Mouse (Mus musculus) neural tube, embryonic 15.5 days (tissue): ENCODE results near the gene 9230113P08Rik. TPM values are rescaled to one million over a fixed set of nuclear protein-coding genes. Genes with fewer than 3 reads are reported as not detected.
"Not testable (repeated sequence)": the region's sequence is repeated elsewhere in the genome, so short reads cannot be mapped to it uniquely, and the experiment has no call there.

ENCODE experiments used
- ATAC-seq: fragments of 200-750 bp; cut with Nextera tagmentation; 2 replicates; pipeline ENCODE4 v1.8.0; 2017; ENCODE audit warnings: mild to moderate bottlenecking, moderate TSS enrichment, moderate library complexity; ENCODE audit not compliant: low FRiP score
- H3K27ac ChIP-seq: fragments of 300-500 bp; sonication (generic); replicated peaks from 2 replicates; pipeline ENCODE4 v1.5.1; 2015; ENCODE audit warnings: mild to moderate bottlenecking, inconsistent platforms
- H3K27me3 ChIP-seq: fragments of 300-500 bp; sonication (generic); replicated peaks from 2 replicates; pipeline ENCODE4 v1.6.1; 2015; ENCODE audit warnings: inconsistent platforms
- H3K36me3 ChIP-seq: fragments of 300-500 bp; sonication (generic); 2 replicates; pipeline ENCODE4 v1.6.1; 2015; ENCODE audit warnings: inconsistent platforms
- H3K4me1 ChIP-seq: fragments of 300-500 bp; sonication (generic); 2 replicates; pipeline ENCODE4 v1.6.1; 2015; ENCODE audit warnings: inconsistent platforms
- H3K4me2 ChIP-seq: fragments of 300-500 bp; sonication (generic); 2 replicates; pipeline ENCODE4 v1.6.1; 2015; ENCODE audit warnings: inconsistent platforms, mild to moderate bottlenecking, moderate library complexity
- H3K4me3 ChIP-seq: fragments of 300-500 bp; sonication (generic); replicated peaks from 2 replicates; pipeline ENCODE4 v1.5.1; 2015; ENCODE audit warnings: mild to moderate bottlenecking, inconsistent platforms
- H3K9ac ChIP-seq: fragments of 300-500 bp; sonication (generic); replicated peaks from 2 replicates; pipeline ENCODE4 v1.6.1; 2015; ENCODE audit warnings: mild to moderate bottlenecking, inconsistent platforms
- H3K9me3 ChIP-seq: fragments of 300-500 bp; sonication (generic); replicated peaks from 2 replicates; pipeline ENCODE4 v1.6.1; 2016; ENCODE audit warnings: inconsistent platforms
- WGBS: fragments of 180-500 bp; shearing (Covaris S2); methylation state at CpG from one replicate; pipeline ENCODE4 v1.1.7; 2015; ENCODE audit warnings: mixed read lengths; 5-methylcytosine and 5-hydroxymethylcytosine counted together
- polyA plus RNA-seq: library from polyadenylated mRNA; unstranded; fragments of >200 nt; fragmentation: Nextera tagmentation; extraction: Ambion mirVana; gene quantifications from 2 replicates; pipeline ENCODE4 v1.2.1, GENCODE M21; 2015

9230113P08Rik gene
- not detected in 2 replicates for polyA plus RNA-seq

GRCm38 (mm10) chr9:35908123-35908522 is at the start of gene 9230113P08Rik:
TSS of gene 9230113P08Rik (plus strand) at chr9:35908423.
- H3K27me3 ChIP-seq, H3K27ac ChIP-seq, H3K4me3 ChIP-seq, H3K9ac ChIP-seq, H3K4me1 ChIP-seq, H3K36me3 ChIP-seq, H3K4me2 ChIP-seq, ATAC-seq: not testable (repeated sequence)
- H3K9me3 ChIP-seq, result peaks cover 11% of the 10 kb centered on the region; the same call in 1 of the 2 replicates

- H3K27ac ChIP-seq, H3K9ac ChIP-seq, H3K27me3 ChIP-seq, H3K4me3 ChIP-seq, H3K36me3 ChIP-seq, H3K9me3 ChIP-seq, H3K4me1 ChIP-seq, H3K4me2 ChIP-seq, ATAC-seq: not testable (repeated sequence)
- WGBS, result 85% methylated on average over 1 of the region's 1 CpGs
Measured at GRCm38 (mm10) chr9:35893112-35893511, 15.1 kb upstream of the 9230113P08Rik start.

GRCm38 (mm10) chr9:35904494-35904893 is 3.7 kb upstream of the 9230113P08Rik start:
- 0 out of 2 replicates have a peak, but pooled peaks cover 5% of the 10 kb centered on the region for H3K9me3 ChIP-seq
- no peak for ATAC-seq
- H3K27ac ChIP-seq, result no peak overlapping the region
- H3K4me3 ChIP-seq, result no peak overlapping the region
- H3K4me2 ChIP-seq, result no peak overlapping the region
- no peaks in the 10 kb centered on the region for H3K4me1 ChIP-seq
- H3K27me3 ChIP-seq, result no peaks in the 10 kb centered on the region
- whole genome bisulfite sequencing, result 70% methylated on average over 2 of the region's 2 CpGs
- no peak overlapping the region for H3K9ac ChIP-seq
- H3K36me3 ChIP-seq, result no peaks in the 10 kb centered on the region

- Histone ChIP-seq H3K36me3 (no peaks in the 10 kb centered on the region), H3K4me1 (no peaks in the 10 kb centered on the region), H3K27me3 (no peaks in the 10 kb centered on the region), H3K4me2 (no peak overlapping the region), H3K4me3 (no peak overlapping the region), H3K9ac (no peak overlapping the region), H3K9me3 (no peaks in the 10 kb centered on the region), H3K27ac (no peak overlapping the region)
- 84% methylated on average over 2 of the region's 2 CpGs for WGBS
- no peak for ATAC-seq
Measured at GRCm38 (mm10) chr9:35930817-35931216, 22.6 kb downstream of the 9230113P08Rik start.

Other genes starting within 250 kb of the 9230113P08Rik start
- not detected in 2 replicates for gene Pate1, start 221.0 kb upstream of the 9230113P08Rik start, polyA plus RNA-seq
- gene Gm17677, start 167.4 kb upstream of the 9230113P08Rik start, polyA plus RNA-seq, result not detected in 2 replicates
- gene Gm17727, start 130.3 kb upstream of the 9230113P08Rik start, polyA plus RNA-seq, result not detected in 2 replicates
- gene Gm27235, start 118.3 kb upstream of the 9230113P08Rik start, polyA plus RNA-seq, result not detected in 2 replicates
- not detected in 2 replicates for gene D730048I06Rik, start 118.3 kb upstream of the 9230113P08Rik start, polyA plus RNA-seq
- gene 9230110F15Rik, start 64.3 kb upstream of the 9230113P08Rik start, polyA plus RNA-seq, result not detected in 2 replicates
- gene Gm5916, start 220.4 kb downstream of the 9230113P08Rik start, polyA plus RNA-seq, result not detected in 2 replicates